Mouse (Mus musculus) testis, postnatal 14 days (tissue): Measurements from ENCODE around the gene Azi2.

Experiments used
- DNase-seq: peaks from one replicate; pipeline ENCODE4 v3.0.0; 2021; ENCODE audit warnings: low spot score

Azi2 gene

GRCm38 (mm10) chr9:118040218-118041021 lies at the start of gene Azi2:
Gene Azi2 (plus strand): TSS chr9:118040499.
- DNase-seq, result peak; percentile 99

GRCm38 (mm10) chr9:117996631-117997030 lies 43.7 kb upstream of the Azi2 start:
- no peak for DNase-seq

DNA sequence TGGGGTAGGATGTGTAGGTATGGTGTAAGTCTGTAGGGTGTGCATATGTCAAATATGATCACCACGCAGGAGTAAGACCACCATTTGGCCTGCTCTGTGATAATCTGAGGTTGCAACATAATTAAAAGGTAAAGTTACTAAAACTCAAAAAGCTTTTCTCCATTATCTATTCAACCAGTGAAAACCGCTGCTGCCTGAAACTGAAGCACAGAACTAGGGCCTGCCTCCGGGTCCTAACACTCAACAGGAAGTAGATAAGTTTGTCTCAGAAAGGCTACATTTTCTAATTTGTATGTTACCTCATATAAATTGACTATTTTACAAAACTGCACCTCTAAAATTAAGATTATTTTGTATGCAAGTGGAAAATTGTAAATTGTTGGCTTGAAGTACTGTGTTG lies 38.8 kb upstream of the Azi2 start:
- DNase-seq, result no peak

- no peak for DNase-seq
Measured at GRCm38 (mm10) chr9:118003218-118003886, 36.9 kb upstream of the Azi2 start.

DNA sequence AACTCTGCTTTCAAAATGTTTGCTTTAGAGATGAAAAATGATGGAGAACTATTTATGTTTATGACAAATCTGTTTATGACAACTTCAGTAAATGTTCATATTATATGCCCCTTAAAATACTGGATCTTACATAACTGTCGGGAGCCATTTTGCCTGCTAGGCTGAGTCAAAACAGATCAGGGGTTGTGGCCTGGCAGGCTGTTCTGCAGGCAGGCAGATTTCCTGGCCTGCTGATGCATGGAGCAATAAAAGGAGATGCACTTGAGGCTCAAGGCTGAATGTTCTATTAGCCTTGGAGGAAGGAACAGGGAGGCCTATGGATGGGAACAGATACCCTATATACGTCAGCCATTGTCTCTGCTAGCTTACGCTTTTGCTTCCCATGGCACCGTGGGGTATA lies 36.4 kb upstream of the Azi2 start:
- no peak for DNase-seq

- DNase-seq, result no peak
Measured at GRCm38 (mm10) chr9:118012928-118013327, 27.4 kb upstream of the Azi2 start.

DNA sequence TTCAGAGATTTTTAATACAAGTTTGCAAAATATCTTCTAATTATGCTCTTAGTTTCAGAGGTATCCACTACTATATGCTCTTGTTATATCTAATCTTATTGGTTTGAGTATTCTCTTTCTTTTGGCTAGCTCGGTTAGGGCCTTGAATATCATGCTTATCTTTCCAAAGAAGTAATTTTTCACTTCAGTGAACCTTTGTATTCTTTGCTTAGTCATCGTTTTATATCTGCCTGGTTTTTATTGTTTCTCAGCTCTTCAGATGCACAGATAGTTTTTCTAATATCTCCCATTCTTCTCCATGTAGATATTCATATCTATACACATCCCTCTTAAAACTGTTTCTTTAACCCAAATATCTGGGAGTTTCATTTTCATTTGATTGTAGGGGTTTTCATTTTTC lies 15.3 kb upstream of the Azi2 start:
- DNase-seq, result no peak

GRCm38 (mm10) chr9:118029490-118029889 lies 10.8 kb upstream of the Azi2 start:
- DNase-seq, result no peak

GRCm38 (mm10) chr9:118030252-118030651 lies 10.0 kb upstream of the Azi2 start:
- no peak for DNase-seq

GRCm38 (mm10) chr9:118031694-118032093 lies 8.6 kb upstream of the Azi2 start:
- DNase-seq, result no peak

- no peak for DNase-seq
Measured at GRCm38 (mm10) chr9:118034990-118035389, 5.3 kb upstream of the Azi2 start.

DNA sequence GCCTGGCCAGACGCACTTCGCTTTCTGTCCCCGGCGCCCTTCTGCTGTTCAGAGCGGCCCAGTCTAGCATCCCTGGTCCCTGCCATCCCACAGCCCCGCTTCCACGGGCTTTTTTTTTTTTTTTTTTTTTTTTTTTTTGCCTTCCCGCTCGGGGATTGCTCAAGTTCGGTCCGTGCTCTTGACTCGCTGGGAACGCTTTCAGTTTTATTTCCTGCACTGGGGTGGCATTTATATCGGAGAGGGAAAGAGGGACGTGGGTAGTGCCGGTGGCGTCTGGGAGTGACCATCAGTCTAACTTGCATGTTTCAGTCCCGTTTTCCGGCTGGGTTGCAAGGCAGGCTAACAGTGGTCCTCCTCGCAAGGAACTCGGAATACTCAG lies 712 bp downstream of the Azi2 start:
- DNase-seq, result peak; percentile 19

DNA sequence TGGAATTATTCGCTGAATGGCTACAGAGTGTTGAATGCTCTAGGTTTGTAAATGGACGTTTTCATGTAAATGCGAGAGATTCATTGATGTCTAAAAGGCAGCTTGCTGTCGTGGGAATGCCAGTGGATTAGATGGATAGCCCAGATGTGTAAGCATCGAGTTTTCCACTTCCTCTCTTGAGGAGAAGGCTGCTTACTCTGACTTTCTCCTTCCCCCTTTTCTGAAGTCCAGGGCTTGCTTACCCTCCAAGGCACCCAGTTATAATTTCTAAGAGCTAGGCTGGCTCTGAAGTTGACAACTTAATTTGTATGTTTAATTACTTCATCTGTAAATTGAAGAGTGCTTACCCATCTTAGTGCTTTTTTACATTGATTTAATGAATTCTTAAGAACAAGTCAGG lies 1.3 kb downstream of the Azi2 start:
- DNase-seq, result no peak

DNA sequence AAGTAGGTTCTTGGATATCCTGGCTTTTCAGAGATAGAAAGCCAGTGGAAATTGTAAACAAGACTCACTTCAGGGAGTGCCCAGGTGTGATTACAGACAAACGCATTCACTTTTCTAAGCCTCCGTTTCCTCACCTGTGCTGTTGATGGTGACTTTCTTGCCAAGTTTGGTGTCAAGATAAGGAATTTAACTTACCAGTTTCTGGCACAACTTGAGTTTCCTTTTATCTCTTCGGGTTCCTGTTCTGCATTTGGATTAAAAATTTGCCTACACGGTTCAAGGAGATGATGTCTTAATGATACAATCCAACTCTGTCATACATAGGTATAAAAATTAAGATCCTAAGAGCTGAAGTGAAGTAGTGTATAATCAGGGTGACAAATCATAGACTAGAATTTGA lies 2.4 kb downstream of the Azi2 start:
- no peak for DNase-seq

DNA sequence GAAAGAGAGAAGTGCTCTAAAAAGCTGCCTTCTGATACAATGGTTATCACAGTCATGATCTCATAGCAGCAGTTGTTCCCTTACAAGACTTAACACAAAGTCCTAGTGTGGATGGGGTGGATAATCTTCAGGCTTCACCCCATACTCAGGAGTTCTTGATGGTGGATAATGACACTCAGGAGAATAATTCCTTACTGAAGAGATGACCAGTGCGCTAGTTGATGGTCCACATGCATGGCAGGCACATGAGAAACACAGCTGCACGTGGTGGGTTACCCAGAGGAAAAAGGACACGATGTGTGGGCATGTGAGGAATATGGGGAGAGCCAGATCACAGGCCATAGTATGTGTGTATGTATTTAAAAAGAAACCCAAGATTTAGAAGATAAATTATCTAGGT lies 3.3 kb downstream of the Azi2 start:
- DNase-seq, result no peak

DNA sequence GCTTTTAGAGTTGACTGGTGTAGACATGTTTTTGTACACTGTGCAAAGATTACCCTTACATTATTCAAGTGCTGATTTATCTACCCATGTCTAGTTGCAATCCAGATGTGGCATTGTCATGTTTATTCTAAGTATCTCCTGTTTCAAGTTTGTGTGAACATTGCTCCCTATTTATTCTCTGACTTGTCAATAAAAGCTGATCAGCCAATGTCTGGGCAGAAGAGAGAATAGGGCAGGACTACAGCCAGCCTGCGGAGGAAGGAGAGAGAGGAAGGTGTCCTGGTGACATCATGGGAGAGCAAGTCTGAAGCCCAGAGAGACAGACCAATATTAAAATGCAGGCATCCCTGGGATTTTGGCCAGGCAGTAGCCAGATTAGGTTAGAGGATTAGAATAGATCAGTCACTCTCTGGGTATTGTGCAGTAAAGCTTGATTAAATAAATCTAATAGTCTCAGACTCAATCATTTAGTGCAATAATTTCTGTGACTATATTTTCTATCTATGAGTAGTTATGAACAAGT lies 4.8 kb downstream of the Azi2 start:
- DNase-seq, result no peak

GRCm38 (mm10) chr9:118053286-118053685 lies 13.0 kb downstream of the Azi2 start:
- DNase-seq, result no peak

DNA sequence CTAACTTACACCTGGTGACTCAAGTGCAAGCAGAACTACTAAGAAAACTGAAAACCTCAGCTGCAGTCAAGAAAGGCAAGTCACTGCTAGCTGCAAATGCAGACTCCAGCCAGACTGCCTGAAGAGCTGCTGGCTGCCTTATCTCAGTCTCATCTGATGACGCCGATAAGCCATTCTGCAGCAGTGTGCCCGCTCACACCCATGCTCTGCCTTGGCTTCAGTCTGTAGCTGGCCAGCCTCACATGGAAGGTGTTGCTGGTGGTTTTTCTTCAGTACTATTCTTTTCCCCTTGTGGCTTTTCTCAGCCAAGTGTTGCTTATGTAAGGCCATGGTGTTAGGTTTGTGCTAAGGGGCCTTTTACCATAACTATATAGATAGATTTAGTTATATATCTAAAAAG lies 18.8 kb downstream of the Azi2 start:
- no peak for DNase-seq

DNA sequence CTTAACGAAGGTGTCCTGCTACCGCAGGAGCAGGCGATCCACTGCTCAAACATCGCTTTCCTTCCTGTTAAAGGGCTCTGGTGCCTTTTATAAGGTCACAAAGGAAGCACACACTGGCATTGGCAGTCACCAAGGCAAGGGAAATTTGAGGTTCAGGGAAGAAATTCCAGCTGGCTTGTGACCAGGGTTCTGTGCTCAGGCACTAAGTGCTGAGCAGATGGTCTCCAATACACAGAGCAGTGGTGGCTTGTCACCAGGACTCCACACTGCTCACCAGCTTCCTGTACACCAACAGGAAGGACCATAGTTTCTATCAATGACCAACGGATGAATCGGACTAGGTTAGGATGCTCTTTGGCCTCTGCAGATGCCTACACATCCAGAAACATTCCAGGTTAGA lies 30.1 kb downstream of the Azi2 start:
- no peak for DNase-seq

DNA sequence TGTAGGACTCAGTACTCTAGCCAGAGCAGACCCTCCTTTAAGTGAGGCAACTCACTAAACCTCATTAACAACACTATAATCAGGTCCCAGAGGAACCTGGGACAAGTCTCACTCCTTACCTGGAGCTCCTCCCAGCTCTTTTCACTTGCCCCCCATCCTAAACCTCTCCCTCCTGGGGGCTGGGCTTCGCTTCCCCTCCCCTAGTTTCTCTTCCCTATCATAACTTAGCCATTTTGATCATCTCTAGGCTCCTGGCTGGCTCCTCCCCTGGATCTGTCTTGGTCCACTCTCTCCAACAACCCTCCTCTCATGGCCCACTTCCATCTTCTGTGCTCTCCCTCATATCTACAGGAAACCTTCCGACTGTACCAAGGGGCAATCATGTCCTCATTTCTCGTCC lies 31.0 kb downstream of the Azi2 start:
- DNase-seq, result no peak

- no peak for DNase-seq
Measured at GRCm38 (mm10) chr9:118072101-118072500, 31.8 kb downstream of the Azi2 start.

GRCm38 (mm10) chr9:118073358-118073757 lies 33.1 kb downstream of the Azi2 start:
- no peak for DNase-seq

GRCm38 (mm10) chr9:118082575-118083431 lies 42.5 kb downstream of the Azi2 start:
- DNase-seq, result no peak
